Mouse (Mus musculus) heart, embryonic 13.5 days (tissue): ENCODE data around the gene Marc1. TPM values are rescaled to one million over a fixed set of nuclear protein-coding genes. Genes with fewer than 3 reads are reported as not detected.
A peak's percentile ranks its signal among the peaks of the same experiment; 100 is the strongest.

Experiments used
- ATAC-seq: fragments of 200-750 bp; cut with Nextera tagmentation; 2 replicates; pipeline ENCODE4 v1.8.0; 2017; ENCODE audit warnings: moderate TSS enrichment; ENCODE audit not compliant: insufficient number of reproducible peaks, low FRiP score, low TSS enrichment; ENCODE audit errors: extremely low read depth
- H3K27ac ChIP-seq: fragments of 300-500 bp; sonication (generic); replicated peaks from 2 replicates; pipeline ENCODE4 v1.5.1; 2015; ENCODE audit warnings: moderate library complexity, mild to moderate bottlenecking, inconsistent platforms
- H3K27me3 ChIP-seq: fragments of 300-500 bp; sonication (generic); replicated peaks from 2 replicates; pipeline ENCODE4 v1.6.1; 2015; ENCODE audit warnings: mild to moderate bottlenecking, inconsistent platforms
- H3K36me3 ChIP-seq: fragments of 300-500 bp; sonication (generic); 2 replicates; pipeline ENCODE4 v1.6.1; 2015; ENCODE audit warnings: mild to moderate bottlenecking, inconsistent platforms
- H3K4me1 ChIP-seq: fragments of 300-500 bp; sonication (generic); 2 replicates; pipeline ENCODE4 v1.6.1; 2015; ENCODE audit warnings: inconsistent platforms
- H3K4me2 ChIP-seq: fragments of 300-500 bp; sonication (generic); 2 replicates; pipeline ENCODE4 v1.6.1; 2015; ENCODE audit warnings: inconsistent platforms, mild to moderate bottlenecking, moderate library complexity
- H3K4me3 ChIP-seq: fragments of 300-500 bp; sonication (generic); 2 replicates; pipeline ENCODE4 v1.5.1; 2015; ENCODE audit warnings: moderate library complexity, mild to moderate bottlenecking, inconsistent platforms
- H3K9ac ChIP-seq: fragments of 300-500 bp; sonication (generic); 2 replicates; pipeline ENCODE4 v1.6.1; 2015; ENCODE audit warnings: inconsistent platforms, mild to moderate bottlenecking, moderate library complexity
- H3K9me3 ChIP-seq: fragments of 300-500 bp; sonication (generic); 2 replicates; pipeline ENCODE4 v1.6.1; 2016; ENCODE audit warnings: inconsistent platforms
- WGBS: fragments of 180-500 bp; shearing (Covaris S2); methylation state at CpG from one replicate; pipeline ENCODE4 v1.1.7; 2015; ENCODE audit warnings: mixed read lengths; 5-methylcytosine and 5-hydroxymethylcytosine counted together
- polyA plus RNA-seq: library from polyadenylated mRNA; unstranded; fragments of >200 nt; fragmentation: Nextera tagmentation; extraction: Ambion mirVana; gene quantifications from 2 replicates; pipeline ENCODE4 v1.2.1, GENCODE M21; 2015

The Marc1 gene
- polyA plus RNA-seq, 1 experiment from 2014 or later = not detected

DNA sequence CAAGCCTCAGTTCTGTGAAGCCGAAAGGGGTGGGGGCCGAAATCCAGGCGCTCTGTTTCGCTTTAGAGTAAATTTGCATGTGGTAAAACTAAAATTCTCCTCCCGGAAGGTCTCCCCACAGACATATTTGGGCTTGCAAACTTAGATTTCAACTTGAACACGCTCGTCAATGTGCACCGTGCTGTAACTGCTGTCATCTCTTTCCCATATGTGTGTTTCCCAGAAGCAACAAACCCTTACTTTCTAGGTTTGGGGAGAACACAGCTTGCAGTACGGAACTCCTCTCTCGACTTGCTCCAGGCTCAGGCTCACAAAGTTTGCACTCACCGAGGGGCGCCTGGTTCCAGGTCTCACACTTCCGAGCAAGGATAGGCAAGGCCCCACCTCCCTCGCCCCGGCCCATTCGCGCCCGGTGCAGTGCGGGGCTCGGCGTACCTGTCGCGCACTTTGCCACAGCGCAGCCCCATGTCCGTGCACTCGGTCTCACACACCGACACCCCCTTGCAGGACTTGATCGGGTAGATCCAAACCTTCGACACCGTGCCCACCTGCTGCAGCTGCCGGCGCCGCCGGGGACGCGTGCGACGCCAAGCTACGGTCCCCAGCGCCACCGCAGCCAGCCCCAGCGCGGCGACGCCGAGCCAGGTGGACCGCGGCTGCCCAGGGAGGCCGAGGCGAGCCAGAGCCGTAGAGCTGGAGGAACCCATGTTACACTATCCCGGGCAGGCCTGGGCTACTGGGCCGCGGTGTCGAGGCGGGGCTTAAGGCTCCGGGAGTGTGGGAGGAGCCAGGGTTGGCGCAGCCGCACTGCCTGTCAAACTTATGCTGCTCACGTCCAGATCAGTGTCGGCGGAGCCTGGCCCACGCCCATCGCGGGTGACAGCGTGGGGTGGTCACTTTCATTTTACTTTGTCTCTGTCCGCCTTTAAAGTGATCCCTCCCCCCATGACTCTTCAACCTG is 34.3 kb upstream of the Marc1 start:
- H3K9ac ChIP-seq = peak overlapping the region; percentile 90
- H3K27me3 ChIP-seq = peaks cover 23% of the 10 kb centered on the region
- peak; percentile 96 for ATAC-seq
- WGBS = under 1% methylated on average over 67 of the region's 67 CpGs
- peak overlapping the region; percentile 88 for H3K27ac ChIP-seq
- H3K4me3 ChIP-seq = peak overlapping the region; percentile 87
- H3K36me3 ChIP-seq = peaks cover 8% of the 10 kb centered on the region
- H3K4me2 ChIP-seq = peak overlapping the region; percentile 94
- peaks cover 42% of the 10 kb centered on the region for H3K4me1 ChIP-seq
- H3K9me3 ChIP-seq = no peaks in the 10 kb centered on the region

DNA sequence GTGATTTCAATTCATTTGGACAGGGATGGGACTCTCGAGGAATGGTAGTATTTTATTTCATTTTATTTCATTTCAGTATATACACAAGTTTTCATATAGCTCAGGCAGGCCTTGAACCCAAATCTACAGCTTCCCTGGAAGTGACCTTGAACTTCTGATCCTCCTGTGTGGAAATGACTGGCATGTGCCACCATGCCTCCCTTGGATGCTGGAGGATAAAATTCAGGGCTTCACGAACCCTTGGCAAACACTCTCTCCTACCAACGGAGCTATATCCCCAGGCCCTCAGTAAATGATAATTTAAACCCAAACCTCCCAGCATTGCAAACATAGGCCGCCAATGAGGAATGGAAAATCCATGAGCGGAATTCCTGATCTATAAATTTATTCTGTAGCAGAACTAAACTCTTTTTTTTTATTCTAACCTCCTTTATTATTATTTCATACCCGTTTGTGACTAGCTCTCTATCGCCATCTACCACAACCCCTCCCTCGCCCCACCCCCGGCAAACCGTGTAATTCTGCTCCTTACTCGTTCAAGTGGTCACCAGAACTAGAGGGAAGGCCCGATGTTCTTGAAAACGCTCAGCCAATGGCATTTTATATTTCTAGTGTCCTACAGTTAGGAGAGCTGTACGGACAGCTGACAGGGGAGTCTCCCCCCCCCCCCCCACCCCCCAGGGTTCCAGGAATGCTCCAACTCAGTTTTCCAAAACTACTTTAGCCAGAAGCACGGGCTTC is 33.4 kb upstream of the Marc1 start:
- Histone ChIP-seq H3K4me2 (peak overlapping the region; percentile 94), H3K9me3 (no peaks in the 10 kb centered on the region), H3K27me3 (peaks cover 18% of the 10 kb centered on the region), H3K36me3 (peaks cover 16% of the 10 kb centered on the region), H3K4me3 (peak overlapping the region; percentile 87), H3K27ac (peak overlapping the region; percentile 88), H3K4me1 (peaks cover 42% of the 10 kb centered on the region), H3K9ac (peak overlapping the region; percentile 90)
- no peak for ATAC-seq
- 19% methylated on average over 15 of the region's 15 CpGs for WGBS

DNA sequence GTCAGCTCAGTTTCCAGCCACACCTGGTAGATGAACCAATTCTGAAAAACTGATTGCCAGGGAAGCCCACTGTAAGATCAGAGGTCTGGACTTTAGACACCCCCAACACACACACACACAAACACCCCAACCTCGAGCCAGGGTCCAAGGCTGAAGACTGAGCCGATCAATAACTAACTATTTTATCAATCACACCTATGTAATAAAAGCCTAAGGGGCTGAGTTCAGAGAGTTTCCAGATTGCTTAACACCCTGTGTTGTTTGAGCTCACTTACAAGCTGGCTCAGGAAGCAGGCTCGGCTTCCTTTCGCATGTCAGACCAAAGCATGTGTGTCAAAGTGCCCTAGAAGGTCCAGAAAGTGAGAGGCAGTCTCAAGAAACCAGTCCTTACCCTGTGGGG is 26.5 kb upstream of the Marc1 start:
- H3K27ac ChIP-seq = no peak overlapping the region
- H3K4me3 ChIP-seq = no peak overlapping the region
- peaks cover 11% of the 10 kb centered on the region for H3K4me1 ChIP-seq
- peaks cover 67% of the 10 kb centered on the region for H3K36me3 ChIP-seq
- H3K4me2 ChIP-seq = no peak overlapping the region
- no peaks in the 10 kb centered on the region for H3K9me3 ChIP-seq
- no peak overlapping the region for H3K9ac ChIP-seq
- WGBS = 79% methylated on average over 4 of the region's 4 CpGs
- ATAC-seq = no peak
- no peaks in the 10 kb centered on the region for H3K27me3 ChIP-seq

GRCm38 (mm10) chr1:184836350-184836749 is 25.2 kb upstream of the Marc1 start:
- no peak overlapping the region for H3K27ac ChIP-seq
- ATAC-seq = no peak
- no peak overlapping the region for H3K4me2 ChIP-seq
- H3K27me3 ChIP-seq = no peaks in the 10 kb centered on the region
- peaks cover 80% of the 10 kb centered on the region for H3K36me3 ChIP-seq
- no peaks in the 10 kb centered on the region for H3K4me1 ChIP-seq
- H3K9ac ChIP-seq = no peak overlapping the region
- H3K4me3 ChIP-seq = no peak overlapping the region
- H3K9me3 ChIP-seq = no peaks in the 10 kb centered on the region
- 78% methylated on average over 5 of the region's 5 CpGs for whole genome bisulfite sequencing

GRCm38 (mm10) chr1:184833499-184833898 is 22.4 kb upstream of the Marc1 start:
- Histone ChIP-seq H3K4me1 (no peaks in the 10 kb centered on the region), H3K27me3 (no peaks in the 10 kb centered on the region), H3K9ac (no peak overlapping the region), H3K9me3 (no peaks in the 10 kb centered on the region), H3K4me3 (no peak overlapping the region), H3K36me3 (peaks cover 82% of the 10 kb centered on the region), H3K4me2 (no peak overlapping the region), H3K27ac (no peak overlapping the region)
- ATAC-seq = no peak
- WGBS = 62% methylated on average over 7 of the region's 7 CpGs

GRCm38 (mm10) chr1:184832211-184832610 is 21.1 kb upstream of the Marc1 start:
- no peak for ATAC-seq
- no peak overlapping the region for H3K9ac ChIP-seq
- WGBS = 75% methylated on average over 10 of the region's 10 CpGs
- H3K4me1 ChIP-seq = peaks cover 5% of the 10 kb centered on the region
- no peak overlapping the region for H3K4me2 ChIP-seq
- peaks cover 76% of the 10 kb centered on the region for H3K36me3 ChIP-seq
- no peak overlapping the region for H3K4me3 ChIP-seq
- no peaks in the 10 kb centered on the region for H3K27me3 ChIP-seq
- no peaks in the 10 kb centered on the region for H3K9me3 ChIP-seq
- no peak overlapping the region for H3K27ac ChIP-seq

- H3K27me3 ChIP-seq = no peaks in the 10 kb centered on the region
- peaks cover 13% of the 10 kb centered on the region for H3K4me1 ChIP-seq
- H3K9ac ChIP-seq = no peak overlapping the region
- WGBS = 80% methylated on average over 8 of the region's 8 CpGs
- no peaks in the 10 kb centered on the region for H3K9me3 ChIP-seq
- H3K4me3 ChIP-seq = no peak overlapping the region
- peaks cover 57% of the 10 kb centered on the region for H3K36me3 ChIP-seq
- H3K27ac ChIP-seq = no peak overlapping the region
- H3K4me2 ChIP-seq = no peak overlapping the region
- ATAC-seq = no peak
These were observed 18.8 kb upstream of the Marc1 start for GRCm38 (mm10) chr1:184829897-184830296.

DNA sequence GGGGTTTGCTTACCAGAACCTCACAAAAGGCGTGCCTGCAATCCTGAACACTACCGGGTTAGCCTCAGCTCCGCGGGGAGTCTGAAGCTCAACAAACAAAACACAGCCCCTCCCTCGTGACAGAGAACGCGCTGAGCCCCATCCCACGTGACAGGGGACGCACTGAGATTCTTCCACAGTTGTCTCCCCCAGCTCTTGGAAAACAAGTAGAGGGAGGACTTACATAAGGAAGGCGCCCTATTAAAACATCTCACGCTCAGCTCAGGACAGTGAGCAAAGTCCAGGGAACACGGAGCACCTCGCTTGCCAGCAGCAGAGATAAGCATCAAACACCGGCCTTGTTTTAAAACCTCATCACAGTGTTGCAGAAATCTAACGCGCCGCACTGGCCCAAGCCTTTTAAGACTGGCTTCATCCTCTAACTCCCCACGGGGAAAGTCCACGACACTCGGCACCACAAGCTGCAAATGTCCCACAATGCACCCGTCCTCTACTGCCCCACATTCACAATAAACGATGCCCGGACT is 16.1 kb upstream of the Marc1 start:
- H3K4me2 ChIP-seq = peak overlapping the region; percentile 60
- H3K27ac ChIP-seq = no peak overlapping the region
- no peaks in the 10 kb centered on the region for H3K9me3 ChIP-seq
- peak overlapping the region; percentile 38 for H3K4me3 ChIP-seq
- peaks cover 39% of the 10 kb centered on the region for H3K36me3 ChIP-seq
- WGBS = 30% methylated on average over 23 of the region's 23 CpGs
- H3K4me1 ChIP-seq = peaks cover 28% of the 10 kb centered on the region
- no peaks in the 10 kb centered on the region for H3K27me3 ChIP-seq
- peak overlapping the region; percentile 51 for H3K9ac ChIP-seq
- ATAC-seq = no peak

DNA sequence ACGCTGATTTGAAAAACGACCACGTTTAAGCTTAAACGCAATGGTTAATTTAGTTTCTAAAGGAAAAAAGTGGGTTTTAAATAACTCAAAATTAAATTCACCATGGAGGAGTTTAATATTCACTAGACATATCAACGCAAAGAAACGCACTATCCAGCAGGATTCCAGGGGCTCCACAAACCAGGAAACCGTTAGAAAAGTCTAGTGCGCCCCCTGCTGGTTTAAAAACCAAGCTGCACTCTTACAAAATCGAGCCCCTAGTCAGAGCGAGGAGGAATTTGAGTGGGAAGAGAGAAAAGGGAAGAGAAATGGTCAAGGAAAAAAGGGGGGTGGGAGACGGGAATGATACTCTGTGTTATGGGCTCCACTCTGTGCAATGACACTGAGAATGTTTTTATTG is 14.0 kb upstream of the Marc1 start:
- Histone ChIP-seq H3K9me3 (no peaks in the 10 kb centered on the region), H3K4me1 (peaks cover 28% of the 10 kb centered on the region), H3K4me2 (peak overlapping the region; percentile 62), H3K36me3 (peaks cover 39% of the 10 kb centered on the region), H3K27ac (peak overlapping the region; percentile 58; the same call in 1 of the 2 replicates), H3K9ac (no peak overlapping the region), H3K27me3 (no peaks in the 10 kb centered on the region), H3K4me3 (peak overlapping the region; percentile 21; the same call in 1 of the 2 replicates)
- ATAC-seq = no peak
- WGBS = 21% methylated on average over 11 of the region's 11 CpGs

DNA sequence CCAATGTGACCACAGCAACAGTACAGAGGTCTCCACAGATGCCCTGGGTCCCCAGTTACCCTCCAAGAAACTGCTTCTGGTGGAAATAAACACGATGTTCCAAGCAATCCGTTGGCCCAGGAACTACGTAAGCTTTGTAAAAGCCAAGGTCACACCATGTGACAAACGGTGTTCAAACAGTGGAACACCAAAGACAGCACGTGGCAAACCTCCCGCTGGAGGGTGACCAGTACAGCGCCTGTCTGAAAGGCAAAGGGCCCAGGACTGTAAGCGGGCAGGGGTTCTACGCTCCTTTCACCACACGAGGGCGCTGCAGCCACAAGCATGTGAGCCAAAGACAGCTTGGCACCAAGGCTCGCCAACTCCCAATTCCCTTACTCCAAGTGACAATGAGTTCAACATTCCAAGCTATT is 13.3 kb upstream of the Marc1 start:
- Histone ChIP-seq H3K4me2 (peak overlapping the region; percentile 62), H3K27me3 (no peaks in the 10 kb centered on the region), H3K9ac (peak overlapping the region; percentile 44; the same call in 1 of the 2 replicates), H3K36me3 (peaks cover 40% of the 10 kb centered on the region), H3K27ac (no peak overlapping the region), H3K4me3 (peak overlapping the region; percentile 21), H3K9me3 (no peaks in the 10 kb centered on the region), H3K4me1 (peaks cover 28% of the 10 kb centered on the region)
- ATAC-seq = peak; percentile 73; the same call in 1 of the 2 replicates
- 6% methylated on average over 12 of the region's 12 CpGs for WGBS

DNA sequence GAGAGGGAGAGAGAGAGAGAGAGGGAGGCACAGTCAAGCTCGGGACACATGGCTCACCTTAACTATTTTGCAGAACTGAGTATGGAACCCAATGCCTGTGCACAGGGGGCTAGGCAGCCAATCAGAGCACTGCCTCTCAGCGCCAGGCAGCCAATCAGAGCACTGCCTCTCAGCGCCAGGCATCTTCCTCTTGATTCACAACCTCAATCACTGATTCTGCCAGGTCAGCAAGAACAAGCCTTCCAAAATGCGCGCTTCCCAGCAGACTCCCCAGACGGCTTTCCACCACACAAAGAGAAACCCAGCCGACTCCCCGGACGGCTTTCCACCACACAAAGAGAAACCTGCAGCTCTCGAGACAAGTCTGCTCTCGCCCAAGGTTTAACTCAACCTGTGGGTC is 11.6 kb upstream of the Marc1 start:
- Histone ChIP-seq H3K27ac (no peak overlapping the region), H3K36me3 (peaks cover 46% of the 10 kb centered on the region), H3K4me1 (peaks cover 27% of the 10 kb centered on the region), H3K9me3 (no peaks in the 10 kb centered on the region), H3K4me3 (peak overlapping the region; percentile 24; the same call in 1 of the 2 replicates), H3K9ac (no peak overlapping the region), H3K4me2 (peak overlapping the region; percentile 51), H3K27me3 (no peaks in the 10 kb centered on the region)
- no peak for ATAC-seq
- 21% methylated on average over 11 of the region's 11 CpGs for WGBS
